Mouse (Mus musculus): ENCODE data around the gene Vav2.

GRCm38 (mm10) chr2:27352720-27353119 is 74.1 kb downstream of the Vav2 start:
- TF ChIP-seq CTCF (IDR thresholded peaks at IDR 0.05; ENCODE audit: control insufficient read depth, insufficient read depth, low read length) (no peak), POLR2A (IDR thresholded peaks at IDR 0.05; ENCODE audit: borderline replicate concordance, control insufficient read depth, low read depth, low read length) (no peak)

All from bone marrow, adult 2 months (tissue).